Mouse (Mus musculus) liver, postnatal 0 days (tissue): ENCODE measurements around the gene Slc6a14. TPM values are rescaled to one million over a fixed set of nuclear protein-coding genes. Genes with fewer than 3 reads are reported as not detected.
A peak's percentile ranks its signal among the peaks of the same experiment; 100 is the strongest.

Experiments
- ATAC-seq: fragments of 200-750 bp; cut with Nextera tagmentation; 2 replicates; pipeline ENCODE4 v1.8.0; 2017; ENCODE audit warnings: mild to moderate bottlenecking, moderate library complexity
- DNase-seq: peaks from one replicate; pipeline ENCODE4 v3.0.0-alpha.2; 2016
- H3K27ac ChIP-seq: fragments of 300-500 bp; sonication (generic); 2 replicates; pipeline ENCODE4 v1.5.1; 2014; ENCODE audit warnings: antibody characterized with exemption, moderate library complexity, mild to moderate bottlenecking, low read depth
- H3K27me3 ChIP-seq: fragments of 300-500 bp; sonication (generic); 2 replicates; pipeline ENCODE4 v1.6.1; 2014; ENCODE audit warnings: low read length, control low read depth, mixed read lengths; ENCODE audit not compliant: insufficient read depth
- H3K36me3 ChIP-seq: fragments of 300-500 bp; sonication (generic); replicated peaks from 2 replicates; pipeline ENCODE4 v1.6.1; 2014; ENCODE audit warnings: mild to moderate bottlenecking, control low read depth, low read length, moderate library complexity, mixed read lengths; ENCODE audit not compliant: insufficient read depth
- H3K4me1 ChIP-seq: fragments of 300-500 bp; sonication (generic); 2 replicates; pipeline ENCODE4 v1.6.1; 2014; ENCODE audit warnings: antibody characterized with exemption, mild to moderate bottlenecking, control low read depth; ENCODE audit not compliant: insufficient read depth
- H3K4me2 ChIP-seq: fragments of 300-500 bp; sonication (generic); 2 replicates; pipeline ENCODE4 v1.6.1; 2014; ENCODE audit warnings: low read depth, mild to moderate bottlenecking, low read length, moderate library complexity, mixed read lengths
- H3K4me3 ChIP-seq: fragments of 300-500 bp; sonication (generic); 2 replicates; pipeline ENCODE4 v1.5.1; 2014; ENCODE audit warnings: low read depth, low read length
- H3K9ac ChIP-seq: fragments of 300-500 bp; sonication (generic); replicated peaks from 2 replicates; pipeline ENCODE4 v1.6.1; 2014; ENCODE audit warnings: mild to moderate bottlenecking, moderate library complexity
- H3K9me3 ChIP-seq: fragments of 300-500 bp; sonication (generic); 2 replicates; pipeline ENCODE4 v1.6.1; 2016; ENCODE audit warnings: mild to moderate bottlenecking, control low read depth, low read length, mixed read lengths
- CTCF ChIP-seq: sonication (generic); IDR thresholded peaks from 2 replicates; pipeline ENCODE4 v1.5.1; 2016; ENCODE audit warnings: antibody characterized with exemption, low read depth
- EP300 ChIP-seq: IDR thresholded peaks from 2 replicates; pipeline ENCODE4 v1.6.1; 2016; ENCODE audit warnings: antibody characterized with exemption, low read depth, mild to moderate bottlenecking
- WGBS: fragments of 180-500 bp; shearing (Covaris S2); extraction: QIAGEN DNeasy Blood & Tissue Kit; methylation state at CpG from one replicate; pipeline ENCODE4 v1.1.7; 2014; ENCODE audit not compliant: insufficient replicate concordance; 5-methylcytosine and 5-hydroxymethylcytosine counted together
- polyA plus RNA-seq: library from polyadenylated mRNA; unstranded; fragments of >200 nt; fragmentation: Nextera tagmentation; extraction: Ambion mirVana; gene quantifications from 2 replicates; pipeline ENCODE4 v1.2.1, GENCODE M21; 2015

Gene Slc6a14
- polyA plus RNA-seq = not detected in 2 replicates

DNA sequence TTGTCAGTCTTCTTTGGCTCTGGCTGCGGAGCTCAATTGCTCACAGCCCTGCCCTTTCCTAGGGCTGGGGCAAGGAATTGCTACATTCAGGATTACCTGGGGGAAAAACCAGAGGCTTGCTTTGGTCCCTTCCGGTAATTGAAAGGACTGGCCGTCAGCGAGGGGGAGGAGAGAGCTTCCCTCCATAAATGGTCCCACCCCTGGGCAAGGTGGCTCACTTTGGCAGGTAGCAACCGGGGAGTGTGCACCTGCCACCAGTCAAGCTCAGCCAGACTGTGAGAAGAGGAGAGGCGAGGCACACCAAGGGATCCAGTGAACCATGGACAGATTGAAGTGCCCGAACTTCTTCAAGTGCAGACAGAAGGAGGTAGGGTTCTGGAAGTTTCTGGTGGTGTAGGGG is at the start of gene Slc6a14:
Gene Slc6a14 (plus strand): TSS at position 68 of the 400 bp plus-strand sequence.
- no peak for DNase-seq
- no peaks in the 10 kb centered on the region for H3K4me1 ChIP-seq
- no peaks in the 10 kb centered on the region for H3K36me3 ChIP-seq
- H3K4me2 ChIP-seq = no peak within 1 kb of the TSS
- 59% methylated on average over 7 of the region's 7 CpGs for WGBS
- H3K4me3 ChIP-seq = no peak within 1 kb of the TSS
- no peaks in the 10 kb centered on the region for H3K9me3 ChIP-seq
- no peak for ATAC-seq
- no peaks in the 10 kb centered on the region for H3K27me3 ChIP-seq
- TF ChIP-seq CTCF = no peak
- no peak for TF ChIP-seq EP300
- no peak within 1 kb of the TSS for H3K9ac ChIP-seq
- no peak within 1 kb of the TSS for H3K27ac ChIP-seq

GRCm38 (mm10) chrX:21670896-21671295 is 43.8 kb upstream of the Slc6a14 start:
- no peak overlapping the region for H3K4me3 ChIP-seq
- no peaks in the 10 kb centered on the region for H3K27me3 ChIP-seq
- no peak overlapping the region for H3K4me2 ChIP-seq
- no peaks in the 10 kb centered on the region for H3K9me3 ChIP-seq
- no peaks in the 10 kb centered on the region for H3K36me3 ChIP-seq
- H3K9ac ChIP-seq = no peak overlapping the region
- 23% methylated on average over 7 of the region's 7 CpGs for WGBS
- peak; percentile 11 for DNase-seq
- H3K4me1 ChIP-seq = no peaks in the 10 kb centered on the region
- ATAC-seq = no peak
- TF ChIP-seq EP300 = no peak
- TF ChIP-seq CTCF = no peak
- H3K27ac ChIP-seq = no peak overlapping the region

GRCm38 (mm10) chrX:21695220-21695619 is 19.5 kb upstream of the Slc6a14 start:
- H3K36me3 ChIP-seq = no peaks in the 10 kb centered on the region
- WGBS = 64% methylated on average over 6 of the region's 6 CpGs
- H3K27me3 ChIP-seq = no peaks in the 10 kb centered on the region
- H3K9me3 ChIP-seq = no peaks in the 10 kb centered on the region
- H3K4me1 ChIP-seq = no peaks in the 10 kb centered on the region
- ATAC-seq (no peak), DNase-seq (no peak)
- TF ChIP-seq EP300 (no peak), CTCF (no peak)
- no peak overlapping the region for H3K27ac ChIP-seq
- no peak overlapping the region for H3K4me2 ChIP-seq
- H3K4me3 ChIP-seq = no peak overlapping the region
- H3K9ac ChIP-seq = no peak overlapping the region

GRCm38 (mm10) chrX:21695687-21696086 is 19.0 kb upstream of the Slc6a14 start:
- TF ChIP-seq EP300 = no peak
- TF ChIP-seq CTCF = no peak
- Histone ChIP-seq H3K4me3 (no peak overlapping the region), H3K36me3 (no peaks in the 10 kb centered on the region), H3K4me2 (no peak overlapping the region), H3K4me1 (no peaks in the 10 kb centered on the region), H3K27me3 (no peaks in the 10 kb centered on the region), H3K9me3 (no peaks in the 10 kb centered on the region), H3K9ac (no peak overlapping the region), H3K27ac (no peak overlapping the region)
- ATAC-seq (no peak), DNase-seq (no peak)
- WGBS = 75% methylated on average over 3 of the region's 3 CpGs

DNA sequence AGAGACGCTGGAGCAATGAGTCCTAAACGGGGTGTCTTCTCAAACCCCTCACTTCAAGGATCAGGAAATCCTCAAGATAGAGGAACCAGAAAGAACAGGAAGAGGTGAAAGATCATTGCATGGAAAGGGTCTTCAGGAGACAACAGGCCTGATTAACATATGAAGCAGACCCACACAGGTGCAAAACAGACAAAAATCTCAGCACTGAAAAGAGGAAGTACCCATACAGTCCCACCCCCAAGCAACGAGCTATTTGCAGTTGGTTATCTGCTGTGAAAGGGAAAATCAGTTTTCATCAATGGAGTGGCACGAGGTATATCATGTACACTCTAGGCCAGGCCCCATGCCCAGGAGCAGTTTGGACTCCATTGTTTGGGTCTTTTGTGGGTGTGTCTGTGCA is 13.1 kb upstream of the Slc6a14 start:
- Histone ChIP-seq H3K27me3 (no peaks in the 10 kb centered on the region), H3K4me2 (no peak overlapping the region), H3K9ac (no peak overlapping the region), H3K27ac (no peak overlapping the region), H3K9me3 (no peaks in the 10 kb centered on the region), H3K36me3 (no peaks in the 10 kb centered on the region), H3K4me1 (no peaks in the 10 kb centered on the region), H3K4me3 (no peak overlapping the region)
- TF ChIP-seq EP300 (no peak), CTCF (no peak)
- WGBS = 62% methylated on average over 4 of the region's 4 CpGs
- DNase-seq (no peak), ATAC-seq (no peak)

DNA sequence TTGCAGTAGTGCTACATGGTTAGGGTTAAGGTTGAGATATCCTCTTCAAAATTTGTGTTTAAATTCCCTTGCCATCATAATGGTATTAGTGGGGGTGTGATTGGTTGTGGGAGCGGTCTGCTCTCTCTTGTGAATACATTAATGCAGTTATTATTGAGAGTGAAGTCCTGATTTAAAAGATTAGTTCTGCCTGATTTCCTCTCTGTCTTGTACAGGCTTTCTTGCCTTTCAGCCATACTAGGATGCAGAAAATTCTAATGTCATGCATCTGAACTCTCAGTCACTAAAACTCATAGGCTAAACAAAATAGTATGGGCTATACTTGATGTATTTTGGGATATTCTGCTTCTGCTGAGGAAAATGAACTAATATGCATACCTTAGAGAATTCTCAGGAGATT is 10.2 kb upstream of the Slc6a14 start:
- Histone ChIP-seq H3K4me2 (no peak overlapping the region), H3K4me1 (no peaks in the 10 kb centered on the region), H3K36me3 (no peaks in the 10 kb centered on the region), H3K9me3 (no peaks in the 10 kb centered on the region), H3K27ac (no peak overlapping the region), H3K27me3 (no peaks in the 10 kb centered on the region), H3K4me3 (no peak overlapping the region), H3K9ac (no peak overlapping the region)
- no peak for TF ChIP-seq EP300
- no peak for TF ChIP-seq CTCF
- DNase-seq = no peak
- WGBS = 79% methylated on average over 1 of the region's 1 CpGs
- ATAC-seq = no peak

DNA sequence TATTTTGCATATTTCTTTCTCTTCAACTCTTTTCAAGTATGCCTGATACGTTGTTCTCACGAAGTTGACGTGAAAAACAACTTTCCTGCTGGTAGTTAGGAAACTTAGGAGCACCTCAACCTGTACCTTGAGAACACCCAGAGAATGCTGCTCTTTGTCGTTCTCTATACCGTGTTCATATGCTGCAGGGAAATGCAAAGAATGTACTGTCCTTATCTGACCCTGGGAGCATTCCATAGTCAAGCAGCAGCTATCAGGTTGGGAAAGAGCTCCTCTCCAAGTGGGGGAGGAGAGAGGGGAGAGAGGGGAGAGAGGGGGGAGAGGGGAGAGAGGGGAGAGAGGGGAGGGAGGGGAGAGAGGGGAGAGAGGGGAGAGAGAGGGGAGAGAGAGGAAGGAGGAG is 597 bp downstream of the Slc6a14 start:
- Histone ChIP-seq H3K4me2 (no peak overlapping the region), H3K4me3 (no peak overlapping the region), H3K9ac (no peak overlapping the region), H3K27me3 (no peaks in the 10 kb centered on the region), H3K36me3 (no peaks in the 10 kb centered on the region), H3K27ac (no peak overlapping the region), H3K9me3 (no peaks in the 10 kb centered on the region), H3K4me1 (no peaks in the 10 kb centered on the region)
- WGBS = 68% methylated on average over 5 of the region's 5 CpGs
- ATAC-seq (no peak), DNase-seq (no peak)
- TF ChIP-seq CTCF = no peak
- TF ChIP-seq EP300 = no peak
